Mouse (Mus musculus): Measurements from ENCODE around the gene Antxr2. TPM values are rescaled to one million over a fixed set of nuclear protein-coding genes. Genes with fewer than 3 reads are reported as not detected.

Antxr2 gene
- total and polyA plus RNA-seq, 3 experiments = 3.6 to 4.0 (median 3.9) TPM

DNA sequence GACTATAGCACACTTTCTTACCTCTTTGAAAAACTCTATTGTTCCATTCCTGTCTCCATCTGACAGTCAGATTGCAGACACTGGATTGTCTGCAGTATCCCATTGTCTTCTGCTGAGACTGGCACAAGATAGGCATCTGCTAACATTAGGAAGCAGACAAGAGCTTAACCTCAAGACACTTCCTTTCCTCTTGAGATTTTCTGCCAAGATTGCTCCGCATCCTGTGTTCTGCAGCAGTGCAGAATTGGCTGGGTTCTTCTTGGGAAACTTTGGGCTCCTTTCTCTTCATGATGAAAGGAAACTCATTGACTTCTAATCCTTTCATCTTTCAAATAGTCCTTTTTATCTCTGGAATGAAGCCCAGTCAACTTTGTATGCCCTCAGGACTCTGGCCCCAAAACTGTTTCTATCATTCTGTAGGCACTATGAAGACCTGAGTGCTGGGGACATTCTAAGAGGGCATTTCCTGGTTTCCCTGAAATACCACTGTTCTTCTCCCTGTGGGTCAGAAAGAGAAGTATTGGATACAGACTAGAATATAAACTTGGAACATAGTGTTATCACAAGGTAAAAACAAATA lies 152.5 kb downstream of the Antxr2 start:
- DNase-seq (ENCODE audit: extremely low read depth) = no peak
- H3K9ac ChIP-seq (ENCODE audit: insufficient read depth, low read depth) = no peak overlapping the region
- no peak overlapping the region for H3K27ac ChIP-seq (ENCODE audit: insufficient read depth, low read depth)
- H3K4me1 ChIP-seq (ENCODE audit: control insufficient read depth in 1 of 2, insufficient read depth in 2 of 2) = peaks cover 0 to 7% of the 10 kb centered on the region in 2 experiments; a peak in 3 of 4 replicates
- TF ChIP-seq CTCF (conservative IDR thresholded peaks at IDR 0.05 in 1 of 2, IDR thresholded peaks at IDR 0.05 in 1 of 2; ENCODE audit: low read depth in 2 of 2, low read length in 2 of 2) = no peak
- no peak for TF ChIP-seq TBP (conservative IDR thresholded peaks at IDR 0.05; ENCODE audit: low read depth, low read length)
- no peak for TF ChIP-seq HCFC1 (IDR thresholded peaks at IDR 0.05; ENCODE audit: low read depth, low read length)
- H3K36me3 ChIP-seq (replicated peaks in 1 of 2; ENCODE audit: control insufficient read depth in 1 of 2, insufficient read depth in 1 of 2, low read length in 1 of 2) = no peaks in the 10 kb centered on the region
- no peaks in the 10 kb centered on the region for H3K27me3 ChIP-seq (replicated peaks)
- no peak overlapping the region for H3K4me3 ChIP-seq (replicated peaks in 1 of 3; ENCODE audit: low read depth in 2 of 3, low read length in 2 of 3, poor library complexity in 1 of 3)
- H3K9me3 ChIP-seq (replicated peaks; ENCODE audit: low read length) = no peaks in the 10 kb centered on the region
- dilution Hi-C loops (cut with MboI; ENCODE audit: extremely low pct_ligation_motif_present, extremely low pct_unique_long_range_greater_than_20kb, low sequenced_read_pairs) (no loop called here), in situ Hi-C loops (cut with MboI; ENCODE audit: low pct_ligation_motif_present, low pct_unique_long_range_greater_than_20kb, low sequenced_read_pairs) (no loop called here)
- no peak overlapping the region for H3K4me2 ChIP-seq (ENCODE audit: insufficient read depth, low read depth, poor library complexity, severe bottlenecking)
- H3K79me2 ChIP-seq (replicated peaks; ENCODE audit: control insufficient read depth, extremely low read depth, insufficient read depth, poor library complexity, severe bottlenecking) = no peaks in the 10 kb centered on the region

DNA sequence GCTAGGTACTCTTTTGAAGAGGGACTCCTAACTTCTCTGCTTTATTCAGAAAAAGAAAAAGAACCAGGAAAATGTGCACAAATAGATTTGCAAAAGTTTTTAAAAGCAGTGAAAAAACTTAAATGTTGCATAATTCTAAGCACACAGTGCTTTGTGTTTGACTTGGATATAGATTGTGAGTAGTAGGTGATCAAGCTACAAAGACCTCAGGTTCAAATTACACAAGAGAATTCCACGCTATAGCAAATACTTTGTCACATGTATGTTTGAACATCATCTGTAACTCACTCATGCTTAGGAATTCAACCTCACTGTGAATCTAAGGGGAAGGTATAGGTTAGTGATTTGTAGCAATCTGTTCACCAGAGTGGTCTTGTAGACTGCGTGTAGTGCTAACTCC lies 153.9 kb downstream of the Antxr2 start:
- no peaks in the 10 kb centered on the region for H3K27me3 ChIP-seq (replicated peaks)
- dilution Hi-C loops (cut with MboI; ENCODE audit: extremely low pct_ligation_motif_present, extremely low pct_unique_long_range_greater_than_20kb, low sequenced_read_pairs) = no loop called here

DNA sequence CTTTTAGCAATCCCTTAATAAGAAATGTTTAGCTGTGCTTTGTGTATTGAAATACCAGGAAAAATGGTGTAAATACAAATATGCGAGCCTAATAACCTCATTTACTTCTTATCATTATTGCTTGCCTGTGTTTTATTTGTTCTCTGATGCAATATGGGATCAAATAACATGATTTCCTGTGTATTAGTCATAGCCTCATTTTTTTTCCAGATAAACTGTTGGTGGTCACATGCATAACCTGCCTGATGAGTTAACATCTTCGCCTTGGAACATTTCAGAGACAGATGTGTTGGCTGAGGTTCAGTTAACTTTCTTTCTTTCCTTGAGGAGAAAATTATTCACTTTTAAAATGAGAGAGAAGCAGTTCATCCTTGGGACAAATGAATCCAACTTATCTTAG lies 162.9 kb downstream of the Antxr2 start:
- Histone ChIP-seq H3K9ac (ENCODE audit: insufficient read depth, low read depth) (no peak overlapping the region), H3K27ac (ENCODE audit: insufficient read depth, low read depth) (no peak overlapping the region), H3K79me2 (replicated peaks; ENCODE audit: control insufficient read depth, extremely low read depth, insufficient read depth, poor library complexity, severe bottlenecking) (no peaks in the 10 kb centered on the region), H3K4me3 (replicated peaks in 1 of 3; ENCODE audit: low read depth in 2 of 3, low read length in 2 of 3, poor library complexity in 1 of 3) (no peak overlapping the region), H3K9me3 (replicated peaks; ENCODE audit: low read length) (no peaks in the 10 kb centered on the region), H3K36me3 (replicated peaks in 1 of 2; ENCODE audit: control insufficient read depth in 1 of 2, insufficient read depth in 1 of 2, low read length in 1 of 2) (no peaks in the 10 kb centered on the region), H3K4me1 (ENCODE audit: control insufficient read depth in 1 of 2, insufficient read depth in 2 of 2) (no peaks in the 10 kb centered on the region), H3K4me2 (ENCODE audit: insufficient read depth, low read depth, poor library complexity, severe bottlenecking) (no peak overlapping the region), H3K27me3 (replicated peaks) (no peaks in the 10 kb centered on the region)
- dilution Hi-C loops (cut with MboI; ENCODE audit: extremely low pct_ligation_motif_present, extremely low pct_unique_long_range_greater_than_20kb, low sequenced_read_pairs) (no loop called here), in situ Hi-C loops (cut with MboI; ENCODE audit: low pct_ligation_motif_present, low pct_unique_long_range_greater_than_20kb, low sequenced_read_pairs) (no loop called here)
- DNase-seq (ENCODE audit: extremely low read depth) = no peak
- TF ChIP-seq JUND (conservative IDR thresholded peaks at IDR 0.05; ENCODE audit: low read depth, low read length) = no peak
- TF ChIP-seq MAX (IDR thresholded peaks at IDR 0.05; ENCODE audit: low read length) = no peak
- TF ChIP-seq NELFE (IDR thresholded peaks at IDR 0.05; ENCODE audit: low read depth, low read length) = no peak
- no peak for TF ChIP-seq MAZ (IDR thresholded peaks at IDR 0.05; ENCODE audit: low read depth, low read length)
- TF ChIP-seq USF2 (conservative IDR thresholded peaks at IDR 0.05; ENCODE audit: low read depth, low read length) = no peak
- no peak for TF ChIP-seq E2F4 (IDR thresholded peaks at IDR 0.05; ENCODE audit: insufficient replicate concordance, low read depth, low read length)
- no peak for TF ChIP-seq TBP (conservative IDR thresholded peaks at IDR 0.05; ENCODE audit: low read depth, low read length)
- no peak for TF ChIP-seq KAT2A (IDR thresholded peaks at IDR 0.05; ENCODE audit: insufficient replicate concordance, low read length)
- no peak for TF ChIP-seq MAFK (IDR thresholded peaks at IDR 0.05; ENCODE audit: insufficient replicate concordance, low read length)
- TF ChIP-seq CTCF (conservative IDR thresholded peaks at IDR 0.05 in 1 of 2, IDR thresholded peaks at IDR 0.05 in 1 of 2; ENCODE audit: low read depth in 2 of 2, low read length in 2 of 2) = no peak
- TF ChIP-seq ZMIZ1 (IDR thresholded peaks at IDR 0.05; ENCODE audit: low read depth, low read length) = no peak
- no peak for TF ChIP-seq TCF12 (IDR thresholded peaks at IDR 0.05; ENCODE audit: low read depth, low read length)
- TF ChIP-seq ETS1 (conservative IDR thresholded peaks at IDR 0.05; ENCODE audit: low read depth, low read length) = no peak
- no peak for TF ChIP-seq CHD2 (IDR thresholded peaks at IDR 0.05; ENCODE audit: low read length)
- TF ChIP-seq CHD1 (IDR thresholded peaks at IDR 0.05; ENCODE audit: low read depth, low read length) = no peak

More for the DNA sequence above, 153.9 kb downstream of the Antxr2 start:
- no peak overlapping the region for H3K9ac ChIP-seq (ENCODE audit: insufficient read depth, low read depth)
- H3K9me3 ChIP-seq (replicated peaks; ENCODE audit: low read length) = no peaks in the 10 kb centered on the region
- no peak for TF ChIP-seq MAFK (IDR thresholded peaks at IDR 0.05; ENCODE audit: insufficient replicate concordance, low read length)
- no peak for TF ChIP-seq MEF2A (IDR thresholded peaks at IDR 0.05; ENCODE audit: borderline replicate concordance, low read depth, low read length)
- no peak for TF ChIP-seq NRF1 (IDR thresholded peaks at IDR 0.05; ENCODE audit: low read depth, low read length)
- no peak for TF ChIP-seq MYC (IDR thresholded peaks at IDR 0.05; ENCODE audit: low read depth, low read length)
- TF ChIP-seq ETS1 (conservative IDR thresholded peaks at IDR 0.05; ENCODE audit: low read depth, low read length) = no peak
- TF ChIP-seq POLR2A (IDR thresholded peaks at IDR 0.05; ENCODE audit: low read depth, low read length) = no peak
- no peak for TF ChIP-seq ZKSCAN1 (IDR thresholded peaks at IDR 0.05; ENCODE audit: borderline replicate concordance, low read depth, low read length)
- TF ChIP-seq IRF4 (IDR thresholded peaks at IDR 0.05; ENCODE audit: low read depth, low read length) = no peak
- no peak for TF ChIP-seq USF1 (IDR thresholded peaks at IDR 0.05; ENCODE audit: low read depth, low read length)
- H3K4me1 ChIP-seq (ENCODE audit: control insufficient read depth in 1 of 2, insufficient read depth in 2 of 2) = peaks cover 0 to 7% of the 10 kb centered on the region in 2 experiments; a peak in 3 of 4 replicates
- H3K79me2 ChIP-seq (replicated peaks; ENCODE audit: control insufficient read depth, extremely low read depth, insufficient read depth, poor library complexity, severe bottlenecking) = no peaks in the 10 kb centered on the region
- H3K4me3 ChIP-seq (replicated peaks in 1 of 3; ENCODE audit: low read depth in 2 of 3, low read length in 2 of 3, poor library complexity in 1 of 3) = no peak overlapping the region
- no peak for DNase-seq (ENCODE audit: extremely low read depth)
- H3K4me2 ChIP-seq (ENCODE audit: insufficient read depth, low read depth, poor library complexity, severe bottlenecking) = no peak overlapping the region
- in situ Hi-C loops (cut with MboI; ENCODE audit: low pct_ligation_motif_present, low pct_unique_long_range_greater_than_20kb, low sequenced_read_pairs) = no loop called here
- H3K27ac ChIP-seq (ENCODE audit: insufficient read depth, low read depth) = no peak overlapping the region
- H3K36me3 ChIP-seq (replicated peaks in 1 of 2; ENCODE audit: control insufficient read depth in 1 of 2, insufficient read depth in 1 of 2, low read length in 1 of 2) = no peaks in the 10 kb centered on the region

Data from CH12.LX (cell line).